Mouse (Mus musculus) testis, postnatal 10 days (tissue): ENCODE data around the gene Gm28042.

Source experiments
- DNase-seq: peaks from one replicate; pipeline ENCODE4 v3.0.0; 2021; ENCODE audit warnings: low spot score

The Gm28042 gene

GRCm38 (mm10) chr2:120012924-120013323 lies 14.4 kb upstream of the Gm28042 start:
- peak; percentile 48 for DNase-seq

GRCm38 (mm10) chr2:120013831-120014486 lies 13.3 kb upstream of the Gm28042 start:
- no peak for DNase-seq

GRCm38 (mm10) chr2:120015882-120016281 lies 11.4 kb upstream of the Gm28042 start:
- DNase-seq: no peak

- no peak for DNase-seq
Measured at GRCm38 (mm10) chr2:120017599-120017998, 9.7 kb upstream of the Gm28042 start.

GRCm38 (mm10) chr2:120024337-120024736 lies 3.0 kb upstream of the Gm28042 start:
- DNase-seq: peak; percentile 88

- no peak for DNase-seq
Measured at GRCm38 (mm10) chr2:120027950-120028331, 648 bp downstream of the Gm28042 start.

GRCm38 (mm10) chr2:120030380-120030779 lies 3.1 kb downstream of the Gm28042 start:
- DNase-seq: no peak

- no peak for DNase-seq
Measured at GRCm38 (mm10) chr2:120032726-120033467, 5.6 kb downstream of the Gm28042 start, which contains the start of gene Pla2g4b. Gene Pla2g4b, plus strand, starts transcription at chr2:120033417.

- peak; percentile 68 for DNase-seq
Measured at GRCm38 (mm10) chr2:120033726-120034125, 6.4 kb downstream of the Gm28042 start.

- DNase-seq: no peak
Measured at GRCm38 (mm10) chr2:120037744-120038143, 10.5 kb downstream of the Gm28042 start.

GRCm38 (mm10) chr2:120040991-120041390 lies 13.7 kb downstream of the Gm28042 start:
- no peak for DNase-seq

- no peak for DNase-seq
Measured at GRCm38 (mm10) chr2:120044101-120044603, 16.9 kb downstream of the Gm28042 start.

GRCm38 (mm10) chr2:120044676-120045075 lies 17.4 kb downstream of the Gm28042 start:
- no peak for DNase-seq

- no peak for DNase-seq
Measured at GRCm38 (mm10) chr2:120046486-120047310, 19.4 kb downstream of the Gm28042 start.

GRCm38 (mm10) chr2:120048173-120048572 lies 20.9 kb downstream of the Gm28042 start:
- no peak for DNase-seq

GRCm38 (mm10) chr2:120049632-120050274 lies 22.5 kb downstream of the Gm28042 start:
- peak; percentile 81 for DNase-seq

GRCm38 (mm10) chr2:120051405-120051804 lies 24.1 kb downstream of the Gm28042 start:
- peak; percentile 64 for DNase-seq

GRCm38 (mm10) chr2:120054771-120055552 lies 27.7 kb downstream of the Gm28042 start:
- DNase-seq: peak; percentile 72

GRCm38 (mm10) chr2:120055923-120056322 lies 28.6 kb downstream of the Gm28042 start:
- DNase-seq: no peak

GRCm38 (mm10) chr2:120058818-120059217 lies 31.5 kb downstream of the Gm28042 start:
- no peak for DNase-seq

- DNase-seq: no peak
Measured at GRCm38 (mm10) chr2:120059466-120059865, 32.2 kb downstream of the Gm28042 start.
